Mouse (Mus musculus): Measurements from ENCODE around the gene Krtap4-8. TPM values are rescaled to one million over a fixed set of nuclear protein-coding genes. Genes with fewer than 3 reads are reported as not detected.

Krtap4-8 gene
- not detected for polyA plus RNA-seq (2014; fragmentation: Illumina TruSeq; extraction: RNeasy Lipid Tissue Mini Kit (QIAGEN cat#74804); ENCODE audit: low read depth, low replicate concordance)

GRCm38 (mm10) chr11:99780604-99781003, at the start of gene Krtap4-8:
TSS of gene Krtap4-8 (minus strand) at chr11:99780704.

GRCm38 (mm10) chr11:99815566-99815965, 35.1 kb upstream of the Krtap4-8 start, which contains the start of gene Gm11564:
TSS of gene Gm11564 (minus strand) at chr11:99815666.

GRCm38 (mm10) chr11:99809792-99810191, 29.3 kb upstream of the Krtap4-8 start, which contains the start of gene Krtap4-13:
TSS of gene Krtap4-13 (minus strand) at chr11:99809892.

GRCm38 (mm10) chr11:99804346-99804745, 23.8 kb upstream of the Krtap4-8 start, which contains the start of gene Gm11554:
TSS of gene Gm11554 (minus strand) at chr11:99804446.

GRCm38 (mm10) chr11:99798832-99799231, 18.3 kb upstream of the Krtap4-8 start, which contains the start of gene Gm11569:
TSS of gene Gm11569 (minus strand) at chr11:99798932.

GRCm38 (mm10) chr11:99793367-99793766, 12.9 kb upstream of the Krtap4-8 start, which contains the start of gene Gm11596:
TSS of gene Gm11596 (minus strand) at chr11:99793467.

GRCm38 (mm10) chr11:99784900-99785299, 4.4 kb upstream of the Krtap4-8 start, which contains the start of gene Krtap4-9:
TSS of gene Krtap4-9 (plus strand) at chr11:99785200.

GRCm38 (mm10) chr11:99772813-99773212, 7.7 kb downstream of the Krtap4-8 start, which contains the start of gene Gm11595:
TSS of gene Gm11595 (minus strand) at chr11:99772913.

GRCm38 (mm10) chr11:99734190-99734589, 46.3 kb downstream of the Krtap4-8 start, which contains the start of gene Gm14180:
TSS of gene Gm14180 (minus strand) at chr11:99734290.

Other genes with a start within 250 kb of the Krtap4-8 start
- gene Krt40, start 237.5 kb downstream of the Krtap4-8 start, polyA plus RNA-seq (2014; fragmentation: Illumina TruSeq; extraction: RNeasy Lipid Tissue Mini Kit (QIAGEN cat#74804); ENCODE audit: low read depth, low replicate concordance) = not detected
- not detected for gene Krtap3-3, start 229.8 kb downstream of the Krtap4-8 start, polyA plus RNA-seq (2014; fragmentation: Illumina TruSeq; extraction: RNeasy Lipid Tissue Mini Kit (QIAGEN cat#74804); ENCODE audit: low read depth, low replicate concordance)
- not detected for gene Krtap3-2, start 223.9 kb downstream of the Krtap4-8 start, polyA plus RNA-seq (2014; fragmentation: Illumina TruSeq; extraction: RNeasy Lipid Tissue Mini Kit (QIAGEN cat#74804); ENCODE audit: low read depth, low replicate concordance)
- gene Gm11939, start 221.2 kb downstream of the Krtap4-8 start, polyA plus RNA-seq (2014; fragmentation: Illumina TruSeq; extraction: RNeasy Lipid Tissue Mini Kit (QIAGEN cat#74804); ENCODE audit: low read depth, low replicate concordance) = not detected
- gene Krtap3-1, start 214.1 kb downstream of the Krtap4-8 start, polyA plus RNA-seq (2014; fragmentation: Illumina TruSeq; extraction: RNeasy Lipid Tissue Mini Kit (QIAGEN cat#74804); ENCODE audit: low read depth, low replicate concordance) = not detected
- not detected for gene Krtap1-5, start 199.7 kb downstream of the Krtap4-8 start, polyA plus RNA-seq (2014; fragmentation: Illumina TruSeq; extraction: RNeasy Lipid Tissue Mini Kit (QIAGEN cat#74804); ENCODE audit: low read depth, low replicate concordance)
- not detected for gene Krtap1-4, start 197.1 kb downstream of the Krtap4-8 start, polyA plus RNA-seq (2014; fragmentation: Illumina TruSeq; extraction: RNeasy Lipid Tissue Mini Kit (QIAGEN cat#74804); ENCODE audit: low read depth, low replicate concordance)
- not detected for gene Krtap1-3, start 189.4 kb downstream of the Krtap4-8 start, polyA plus RNA-seq (2014; fragmentation: Illumina TruSeq; extraction: RNeasy Lipid Tissue Mini Kit (QIAGEN cat#74804); ENCODE audit: low read depth, low replicate concordance)
- gene Krtap9-3, start 182.6 kb downstream of the Krtap4-8 start, polyA plus RNA-seq (2014; fragmentation: Illumina TruSeq; extraction: RNeasy Lipid Tissue Mini Kit (QIAGEN cat#74804); ENCODE audit: low read depth, low replicate concordance) = not detected
- gene Gm11938, start 177.4 kb downstream of the Krtap4-8 start, polyA plus RNA-seq (2014; fragmentation: Illumina TruSeq; extraction: RNeasy Lipid Tissue Mini Kit (QIAGEN cat#74804); ENCODE audit: low read depth, low replicate concordance) = not detected
- gene Gm11937, start 170.5 kb downstream of the Krtap4-8 start, polyA plus RNA-seq (2014; fragmentation: Illumina TruSeq; extraction: RNeasy Lipid Tissue Mini Kit (QIAGEN cat#74804); ENCODE audit: low read depth, low replicate concordance) = not detected
- not detected for gene Krtap2-4, start 165.9 kb downstream of the Krtap4-8 start, polyA plus RNA-seq (2014; fragmentation: Illumina TruSeq; extraction: RNeasy Lipid Tissue Mini Kit (QIAGEN cat#74804); ENCODE audit: low read depth, low replicate concordance)
- not detected for gene Gm11562, start 160.3 kb downstream of the Krtap4-8 start, polyA plus RNA-seq (2014; fragmentation: Illumina TruSeq; extraction: RNeasy Lipid Tissue Mini Kit (QIAGEN cat#74804); ENCODE audit: low read depth, low replicate concordance)
- not detected for gene Krtap4-1, start 152.5 kb downstream of the Krtap4-8 start, polyA plus RNA-seq (2014; fragmentation: Illumina TruSeq; extraction: RNeasy Lipid Tissue Mini Kit (QIAGEN cat#74804); ENCODE audit: low read depth, low replicate concordance)
- not detected for gene Krtap4-2, start 145.6 kb downstream of the Krtap4-8 start, polyA plus RNA-seq (2014; fragmentation: Illumina TruSeq; extraction: RNeasy Lipid Tissue Mini Kit (QIAGEN cat#74804); ENCODE audit: low read depth, low replicate concordance)
- gene Krtap4-7, start 136.6 kb downstream of the Krtap4-8 start, polyA plus RNA-seq (2014; fragmentation: Illumina TruSeq; extraction: RNeasy Lipid Tissue Mini Kit (QIAGEN cat#74804); ENCODE audit: low read depth, low replicate concordance) = not detected
- gene Gm11555, start 130.5 kb downstream of the Krtap4-8 start, polyA plus RNA-seq (2014; fragmentation: Illumina TruSeq; extraction: RNeasy Lipid Tissue Mini Kit (QIAGEN cat#74804); ENCODE audit: low read depth, low replicate concordance) = not detected
- not detected for gene Gm11563, start 121.7 kb downstream of the Krtap4-8 start, polyA plus RNA-seq (2014; fragmentation: Illumina TruSeq; extraction: RNeasy Lipid Tissue Mini Kit (QIAGEN cat#74804); ENCODE audit: low read depth, low replicate concordance)
- not detected for gene Krtap4-6, start 114.7 kb downstream of the Krtap4-8 start, polyA plus RNA-seq (2014; fragmentation: Illumina TruSeq; extraction: RNeasy Lipid Tissue Mini Kit (QIAGEN cat#74804); ENCODE audit: low read depth, low replicate concordance)
- not detected for gene Gm14190, start 90.0 kb downstream of the Krtap4-8 start, polyA plus RNA-seq (2014; fragmentation: Illumina TruSeq; extraction: RNeasy Lipid Tissue Mini Kit (QIAGEN cat#74804); ENCODE audit: low read depth, low replicate concordance)
- not detected for gene Gm14180, start 46.4 kb downstream of the Krtap4-8 start, polyA plus RNA-seq (2014; fragmentation: Illumina TruSeq; extraction: RNeasy Lipid Tissue Mini Kit (QIAGEN cat#74804); ENCODE audit: low read depth, low replicate concordance)
- not detected for gene Gm11595, start 7.8 kb downstream of the Krtap4-8 start, polyA plus RNA-seq (2014; fragmentation: Illumina TruSeq; extraction: RNeasy Lipid Tissue Mini Kit (QIAGEN cat#74804); ENCODE audit: low read depth, low replicate concordance)
- not detected for gene Krtap4-9, start 4.5 kb upstream of the Krtap4-8 start, polyA plus RNA-seq (2014; fragmentation: Illumina TruSeq; extraction: RNeasy Lipid Tissue Mini Kit (QIAGEN cat#74804); ENCODE audit: low read depth, low replicate concordance)
- gene Gm11596, start 12.8 kb upstream of the Krtap4-8 start, polyA plus RNA-seq (2014; fragmentation: Illumina TruSeq; extraction: RNeasy Lipid Tissue Mini Kit (QIAGEN cat#74804); ENCODE audit: low read depth, low replicate concordance) = not detected
- gene Gm11569, start 18.2 kb upstream of the Krtap4-8 start, polyA plus RNA-seq (2014; fragmentation: Illumina TruSeq; extraction: RNeasy Lipid Tissue Mini Kit (QIAGEN cat#74804); ENCODE audit: low read depth, low replicate concordance) = not detected
- not detected for gene Gm11554, start 23.7 kb upstream of the Krtap4-8 start, polyA plus RNA-seq (2014; fragmentation: Illumina TruSeq; extraction: RNeasy Lipid Tissue Mini Kit (QIAGEN cat#74804); ENCODE audit: low read depth, low replicate concordance)
- gene Krtap4-13, start 29.2 kb upstream of the Krtap4-8 start, polyA plus RNA-seq (2014; fragmentation: Illumina TruSeq; extraction: RNeasy Lipid Tissue Mini Kit (QIAGEN cat#74804); ENCODE audit: low read depth, low replicate concordance) = not detected
- gene Gm11564, start 35.0 kb upstream of the Krtap4-8 start, polyA plus RNA-seq (2014; fragmentation: Illumina TruSeq; extraction: RNeasy Lipid Tissue Mini Kit (QIAGEN cat#74804); ENCODE audit: low read depth, low replicate concordance) = not detected
- gene 2300003K06Rik, start 57.4 kb upstream of the Krtap4-8 start, polyA plus RNA-seq (2014; fragmentation: Illumina TruSeq; extraction: RNeasy Lipid Tissue Mini Kit (QIAGEN cat#74804); ENCODE audit: low read depth, low replicate concordance) = not detected
- not detected for gene Krtap4-16, start 70.9 kb upstream of the Krtap4-8 start, polyA plus RNA-seq (2014; fragmentation: Illumina TruSeq; extraction: RNeasy Lipid Tissue Mini Kit (QIAGEN cat#74804); ENCODE audit: low read depth, low replicate concordance)
- not detected for gene Gm11568, start 77.2 kb upstream of the Krtap4-8 start, polyA plus RNA-seq (2014; fragmentation: Illumina TruSeq; extraction: RNeasy Lipid Tissue Mini Kit (QIAGEN cat#74804); ENCODE audit: low read depth, low replicate concordance)
- not detected for gene Gm11559, start 83.8 kb upstream of the Krtap4-8 start, polyA plus RNA-seq (2014; fragmentation: Illumina TruSeq; extraction: RNeasy Lipid Tissue Mini Kit (QIAGEN cat#74804); ENCODE audit: low read depth, low replicate concordance)
- not detected for gene Krtap9-1, start 92.7 kb upstream of the Krtap4-8 start, polyA plus RNA-seq (2014; fragmentation: Illumina TruSeq; extraction: RNeasy Lipid Tissue Mini Kit (QIAGEN cat#74804); ENCODE audit: low read depth, low replicate concordance)
- gene Gm11567, start 98.5 kb upstream of the Krtap4-8 start, polyA plus RNA-seq (2014; fragmentation: Illumina TruSeq; extraction: RNeasy Lipid Tissue Mini Kit (QIAGEN cat#74804); ENCODE audit: low read depth, low replicate concordance) = not detected
- not detected for gene Krtap31-1, start 127.2 kb upstream of the Krtap4-8 start, polyA plus RNA-seq (2014; fragmentation: Illumina TruSeq; extraction: RNeasy Lipid Tissue Mini Kit (QIAGEN cat#74804); ENCODE audit: low read depth, low replicate concordance)
- not detected for gene Gm11565, start 134.0 kb upstream of the Krtap4-8 start, polyA plus RNA-seq (2014; fragmentation: Illumina TruSeq; extraction: RNeasy Lipid Tissue Mini Kit (QIAGEN cat#74804); ENCODE audit: low read depth, low replicate concordance)
- not detected for gene Krtap31-2, start 155.6 kb upstream of the Krtap4-8 start, polyA plus RNA-seq (2014; fragmentation: Illumina TruSeq; extraction: RNeasy Lipid Tissue Mini Kit (QIAGEN cat#74804); ENCODE audit: low read depth, low replicate concordance)
- gene Krtap9-5, start 167.8 kb upstream of the Krtap4-8 start, polyA plus RNA-seq (2014; fragmentation: Illumina TruSeq; extraction: RNeasy Lipid Tissue Mini Kit (QIAGEN cat#74804); ENCODE audit: low read depth, low replicate concordance) = not detected
- not detected for gene Krtap29-1, start 198.3 kb upstream of the Krtap4-8 start, polyA plus RNA-seq (2014; fragmentation: Illumina TruSeq; extraction: RNeasy Lipid Tissue Mini Kit (QIAGEN cat#74804); ENCODE audit: low read depth, low replicate concordance)
- gene Krtap16-1, start 205.9 kb upstream of the Krtap4-8 start, polyA plus RNA-seq (2014; fragmentation: Illumina TruSeq; extraction: RNeasy Lipid Tissue Mini Kit (QIAGEN cat#74804); ENCODE audit: low read depth, low replicate concordance) = not detected
- gene Krtap17-1, start 213.3 kb upstream of the Krtap4-8 start, polyA plus RNA-seq (2014; fragmentation: Illumina TruSeq; extraction: RNeasy Lipid Tissue Mini Kit (QIAGEN cat#74804); ENCODE audit: low read depth, low replicate concordance) = not detected
- gene Krt33a, start 235.5 kb upstream of the Krtap4-8 start, polyA plus RNA-seq (2014; fragmentation: Illumina TruSeq; extraction: RNeasy Lipid Tissue Mini Kit (QIAGEN cat#74804); ENCODE audit: low read depth, low replicate concordance) = not detected
- gene Krt33b, start 249.2 kb upstream of the Krtap4-8 start, polyA plus RNA-seq (2014; fragmentation: Illumina TruSeq; extraction: RNeasy Lipid Tissue Mini Kit (QIAGEN cat#74804); ENCODE audit: low read depth, low replicate concordance) = not detected

Measured in kidney, adult 10 weeks (tissue).